Mouse (Mus musculus): Measurements from ENCODE around the gene Rbp7. TPM values are rescaled to one million over a fixed set of nuclear protein-coding genes. Genes with fewer than 3 reads are reported as not detected.

The Rbp7 gene
- polyA plus RNA-seq, 1 experiment = not detected

DNA sequence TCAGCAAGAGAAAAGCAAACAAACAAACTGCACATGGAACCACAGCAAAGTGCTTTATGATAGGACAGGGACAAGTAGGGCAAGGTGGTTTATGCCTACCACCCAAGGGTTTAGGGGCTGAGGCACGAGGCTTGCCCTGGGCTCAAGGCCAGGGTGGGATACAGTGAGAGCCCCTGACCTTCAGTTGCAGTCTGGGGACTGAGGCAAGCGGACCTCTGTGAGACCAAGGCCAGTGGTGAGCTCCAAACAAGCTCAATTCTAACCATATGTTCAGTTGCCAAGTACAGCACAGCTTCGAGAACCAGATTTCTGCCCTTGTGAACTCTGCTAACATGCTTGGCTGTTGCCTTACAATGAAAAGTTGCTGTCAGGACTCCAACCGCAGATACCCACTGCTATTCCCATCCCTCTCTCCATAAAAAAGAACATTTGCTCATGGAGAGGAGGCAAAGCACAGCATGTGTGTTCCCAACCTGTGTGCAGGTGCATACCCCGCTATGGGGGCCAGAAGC lies 36.9 kb downstream of the Rbp7 start:
- Histone ChIP-seq H3K79me2 (ENCODE audit: control insufficient read depth, insufficient read depth) (peaks cover 100% of the 10 kb centered on the region), H3K79me3 (ENCODE audit: low read depth) (peaks cover 94% of the 10 kb centered on the region), H3ac (ENCODE audit: control insufficient read depth, insufficient read length, low read depth) (no peak overlapping the region), H3K27me3 (ENCODE audit: control insufficient read depth, insufficient read depth, insufficient read length) (no peaks in the 10 kb centered on the region), H3K36me3 (ENCODE audit: control insufficient read depth, insufficient read depth) (peaks cover 9% of the 10 kb centered on the region), H3K4me3 (ENCODE audit: insufficient read depth, poor library complexity, severe bottlenecking) (no peak overlapping the region)
- TF ChIP-seq CTCF (IDR thresholded peaks at IDR 0.05; ENCODE audit: control insufficient read depth, insufficient read depth, insufficient read length) = no peak
- TF ChIP-seq MAX (IDR thresholded peaks at IDR 0.05) = no peak
- TF ChIP-seq CEBPB (IDR thresholded peaks at IDR 0.05; ENCODE audit: low read depth) = no peak
- TF ChIP-seq FOSL1 (IDR thresholded peaks at IDR 0.05; ENCODE audit: insufficient read depth, low read length, poor library complexity, severe bottlenecking) = no peak
- TF ChIP-seq USF1 (IDR thresholded peaks at IDR 0.05; ENCODE audit: low read depth) = no peak
- no peak for TF ChIP-seq MYOD1 (IDR thresholded peaks at IDR 0.05; ENCODE audit: control insufficient read depth, insufficient read length, low read depth)
- TF ChIP-seq MYOG (IDR thresholded peaks at IDR 0.05; ENCODE audit: control insufficient read depth, extremely low read depth, insufficient read length) = no peak

DNA sequence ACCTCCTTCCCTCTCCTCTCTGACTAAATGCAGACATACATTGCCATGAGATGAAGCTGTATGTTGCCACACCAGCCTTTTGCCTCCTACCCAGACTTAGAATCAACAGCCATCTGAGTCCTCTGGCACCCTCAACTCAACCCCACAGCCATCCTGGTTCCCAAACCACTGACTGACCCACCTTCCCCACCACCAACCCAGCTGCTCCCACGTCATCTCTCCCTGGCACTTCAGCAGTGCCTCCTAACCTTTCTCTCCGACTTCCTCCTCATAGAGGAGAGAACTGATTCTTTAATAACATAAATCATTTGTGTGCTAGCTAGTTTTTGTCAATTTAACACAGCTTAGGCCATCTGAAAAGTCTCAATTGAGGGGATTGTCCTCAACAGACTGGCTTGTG lies 37.8 kb downstream of the Rbp7 start:
- no peak overlapping the region for H3ac ChIP-seq (ENCODE audit: control insufficient read depth, insufficient read length, low read depth)
- no peak for TF ChIP-seq FOSL1 (IDR thresholded peaks at IDR 0.05; ENCODE audit: insufficient read depth, low read length, poor library complexity, severe bottlenecking)
- TF ChIP-seq MYOD1 (IDR thresholded peaks at IDR 0.05; ENCODE audit: control insufficient read depth, insufficient read length, low read depth) = no peak
- TF ChIP-seq CEBPB (IDR thresholded peaks at IDR 0.05; ENCODE audit: low read depth) = no peak
- no peak overlapping the region for H3K4me3 ChIP-seq (ENCODE audit: insufficient read depth, poor library complexity, severe bottlenecking)
- peaks cover 16% of the 10 kb centered on the region for H3K36me3 ChIP-seq (ENCODE audit: control insufficient read depth, insufficient read depth)
- H3K79me2 ChIP-seq (ENCODE audit: control insufficient read depth, insufficient read depth) = peaks cover 100% of the 10 kb centered on the region
- peaks cover 90% of the 10 kb centered on the region for H3K79me3 ChIP-seq (ENCODE audit: low read depth)
- H3K27me3 ChIP-seq (ENCODE audit: control insufficient read depth, insufficient read depth, insufficient read length) = no peaks in the 10 kb centered on the region

DNA sequence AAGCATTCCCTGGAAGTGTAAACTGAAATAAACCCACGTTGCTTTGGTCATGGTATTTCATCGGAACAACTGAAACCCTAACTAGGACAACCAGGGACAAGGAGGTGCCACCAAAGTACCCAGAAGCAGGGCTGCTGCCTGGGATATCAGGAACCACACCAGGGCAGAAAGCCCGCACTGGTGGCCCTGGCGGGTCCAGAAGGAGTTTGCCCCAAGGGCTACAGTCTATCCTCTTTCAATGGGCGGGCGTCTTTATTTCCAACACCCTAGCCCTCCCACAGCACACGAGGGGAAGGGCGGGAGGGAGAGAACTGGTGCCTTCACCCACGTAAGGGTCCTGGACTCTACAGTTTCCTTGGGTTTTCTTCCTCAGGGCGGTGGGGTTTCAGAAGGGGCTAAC lies 38.4 kb downstream of the Rbp7 start:
- Histone ChIP-seq H3K79me3 (ENCODE audit: low read depth) (peaks cover 86% of the 10 kb centered on the region), H3ac (ENCODE audit: control insufficient read depth, insufficient read length, low read depth) (no peak overlapping the region), H3K79me2 (ENCODE audit: control insufficient read depth, insufficient read depth) (peaks cover 100% of the 10 kb centered on the region), H3K4me3 (ENCODE audit: insufficient read depth, poor library complexity, severe bottlenecking) (no peak overlapping the region), H3K27me3 (ENCODE audit: control insufficient read depth, insufficient read depth, insufficient read length) (no peaks in the 10 kb centered on the region), H3K36me3 (ENCODE audit: control insufficient read depth, insufficient read depth) (peaks cover 16% of the 10 kb centered on the region)
- TF ChIP-seq MYOG (IDR thresholded peaks at IDR 0.05; ENCODE audit: control insufficient read depth, extremely low read depth, insufficient read length) = no peak
- TF ChIP-seq MYOD1 (IDR thresholded peaks at IDR 0.05; ENCODE audit: control insufficient read depth, insufficient read length, low read depth) = no peak
- TF ChIP-seq MAX (IDR thresholded peaks at IDR 0.05) = no peak
- no peak for TF ChIP-seq CTCF (IDR thresholded peaks at IDR 0.05; ENCODE audit: control insufficient read depth, insufficient read depth, insufficient read length)
- TF ChIP-seq FOSL1 (IDR thresholded peaks at IDR 0.05; ENCODE audit: insufficient read depth, low read length, poor library complexity, severe bottlenecking) = no peak
- no peak for TF ChIP-seq USF1 (IDR thresholded peaks at IDR 0.05; ENCODE audit: low read depth)
- TF ChIP-seq CEBPB (IDR thresholded peaks at IDR 0.05; ENCODE audit: low read depth) = no peak

DNA sequence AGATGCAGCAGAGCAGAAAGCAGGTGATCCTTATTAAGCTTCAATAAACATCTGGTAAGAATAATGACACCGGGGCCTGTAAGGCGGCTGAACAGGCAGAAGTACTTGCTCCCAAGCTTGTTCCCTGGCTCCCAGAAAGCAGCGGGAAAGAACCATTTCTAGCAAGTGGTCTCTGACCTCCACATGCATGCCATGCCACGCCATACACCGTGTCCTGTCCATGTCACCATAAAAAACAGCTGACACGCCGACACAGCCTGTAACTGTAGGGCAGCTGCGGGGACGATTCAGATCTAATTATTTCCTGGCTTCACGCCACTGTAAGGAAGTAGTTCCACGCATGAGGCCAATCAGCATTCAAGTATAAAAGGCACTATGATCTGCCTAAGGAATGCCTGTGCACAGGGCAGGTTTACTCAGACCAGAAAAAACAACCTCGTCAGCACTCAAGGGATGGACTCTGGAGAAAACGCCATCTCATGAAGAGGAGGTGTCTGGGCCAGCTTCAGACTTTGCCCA lies 39.1 kb downstream of the Rbp7 start:
- Histone ChIP-seq H3K36me3 (ENCODE audit: control insufficient read depth, insufficient read depth) (peaks cover 16% of the 10 kb centered on the region), H3ac (ENCODE audit: control insufficient read depth, insufficient read length, low read depth) (no peak overlapping the region), H3K79me3 (ENCODE audit: low read depth) (peaks cover 79% of the 10 kb centered on the region), H3K79me2 (ENCODE audit: control insufficient read depth, insufficient read depth) (peaks cover 100% of the 10 kb centered on the region), H3K4me3 (ENCODE audit: insufficient read depth, poor library complexity, severe bottlenecking) (no peak overlapping the region), H3K27me3 (ENCODE audit: control insufficient read depth, insufficient read depth, insufficient read length) (no peaks in the 10 kb centered on the region)
- TF ChIP-seq CEBPB (IDR thresholded peaks at IDR 0.05; ENCODE audit: low read depth) = no peak
- TF ChIP-seq MAX (IDR thresholded peaks at IDR 0.05) = no peak
- no peak for TF ChIP-seq MYOG (IDR thresholded peaks at IDR 0.05; ENCODE audit: control insufficient read depth, extremely low read depth, insufficient read length)
- no peak for TF ChIP-seq FOSL1 (IDR thresholded peaks at IDR 0.05; ENCODE audit: insufficient read depth, low read length, poor library complexity, severe bottlenecking)
- no peak for TF ChIP-seq CTCF (IDR thresholded peaks at IDR 0.05; ENCODE audit: control insufficient read depth, insufficient read depth, insufficient read length)
- TF ChIP-seq MYOD1 (IDR thresholded peaks at IDR 0.05; ENCODE audit: control insufficient read depth, insufficient read length, low read depth) = no peak

DNA sequence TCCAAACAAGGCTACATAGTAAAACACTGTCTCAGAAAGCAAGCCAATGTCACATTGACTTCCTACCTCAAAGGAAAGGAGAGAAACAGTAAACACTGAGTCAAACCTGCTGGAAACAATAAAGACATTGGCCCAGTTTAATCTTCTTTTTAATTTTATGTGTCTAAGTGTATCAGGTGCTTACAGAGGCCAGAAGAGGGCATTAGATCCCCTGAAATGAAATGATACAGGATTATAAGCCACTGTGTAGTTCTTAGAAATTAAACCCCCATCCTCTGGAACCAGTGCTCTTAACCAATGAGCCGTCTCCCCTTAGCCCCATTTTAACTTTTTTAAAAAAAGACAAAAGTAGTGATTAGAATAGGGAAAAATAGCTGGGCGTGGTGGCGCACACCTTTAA lies 40.5 kb downstream of the Rbp7 start:
- Histone ChIP-seq H3ac (ENCODE audit: control insufficient read depth, insufficient read length, low read depth) (no peak overlapping the region), H3K36me3 (ENCODE audit: control insufficient read depth, insufficient read depth) (peaks cover 16% of the 10 kb centered on the region), H3K27me3 (ENCODE audit: control insufficient read depth, insufficient read depth, insufficient read length) (no peaks in the 10 kb centered on the region), H3K79me2 (ENCODE audit: control insufficient read depth, insufficient read depth) (peaks cover 100% of the 10 kb centered on the region), H3K4me3 (ENCODE audit: insufficient read depth, poor library complexity, severe bottlenecking) (no peak overlapping the region), H3K79me3 (ENCODE audit: low read depth) (peaks cover 74% of the 10 kb centered on the region)
- TF ChIP-seq USF1 (IDR thresholded peaks at IDR 0.05; ENCODE audit: low read depth) = no peak
- TF ChIP-seq FOSL1 (IDR thresholded peaks at IDR 0.05; ENCODE audit: insufficient read depth, low read length, poor library complexity, severe bottlenecking) = no peak
- TF ChIP-seq MAX (IDR thresholded peaks at IDR 0.05) = no peak
- TF ChIP-seq MYOD1 (IDR thresholded peaks at IDR 0.05; ENCODE audit: control insufficient read depth, insufficient read length, low read depth) = no peak

DNA sequence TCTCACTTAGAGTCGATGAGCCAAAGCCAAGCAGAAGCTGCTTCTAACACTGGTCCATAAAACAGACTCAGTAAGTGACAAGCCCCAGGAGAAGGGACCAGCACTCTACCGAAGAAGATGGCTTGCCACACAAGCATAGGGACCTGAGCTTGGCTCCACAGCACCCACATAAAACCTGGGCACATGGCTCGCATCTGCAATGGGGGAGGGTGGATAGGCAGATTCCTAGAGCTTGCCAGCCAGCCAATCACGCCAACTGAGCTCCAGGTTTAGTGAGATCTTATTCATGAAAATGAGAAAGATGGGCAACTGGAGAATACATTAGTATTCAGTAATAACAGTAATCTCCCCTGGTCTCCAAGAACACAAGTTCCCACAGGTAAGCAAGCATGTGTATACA lies 45.0 kb downstream of the Rbp7 start:
- Histone ChIP-seq H3K79me3 (ENCODE audit: low read depth) (peaks cover 53% of the 10 kb centered on the region), H3ac (ENCODE audit: control insufficient read depth, insufficient read length, low read depth) (no peak overlapping the region), H3K36me3 (ENCODE audit: control insufficient read depth, insufficient read depth) (peaks cover 16% of the 10 kb centered on the region), H3K27me3 (ENCODE audit: control insufficient read depth, insufficient read depth, insufficient read length) (no peaks in the 10 kb centered on the region), H3K4me3 (ENCODE audit: insufficient read depth, poor library complexity, severe bottlenecking) (no peak overlapping the region), H3K79me2 (ENCODE audit: control insufficient read depth, insufficient read depth) (peaks cover 100% of the 10 kb centered on the region)
- TF ChIP-seq MYOD1 (IDR thresholded peaks at IDR 0.05; ENCODE audit: control insufficient read depth, insufficient read length, low read depth) = no peak
- TF ChIP-seq CTCF (IDR thresholded peaks at IDR 0.05; ENCODE audit: control insufficient read depth, insufficient read depth, insufficient read length) = no peak
- TF ChIP-seq CEBPB (IDR thresholded peaks at IDR 0.05; ENCODE audit: low read depth) = no peak
- no peak for TF ChIP-seq FOSL1 (IDR thresholded peaks at IDR 0.05; ENCODE audit: insufficient read depth, low read length, poor library complexity, severe bottlenecking)
- no peak for TF ChIP-seq MYOG (IDR thresholded peaks at IDR 0.05; ENCODE audit: control insufficient read depth, extremely low read depth, insufficient read length)
- TF ChIP-seq USF1 (IDR thresholded peaks at IDR 0.05; ENCODE audit: low read depth) = no peak
- TF ChIP-seq MAX (IDR thresholded peaks at IDR 0.05) = no peak

Data from C2C12 (cell line).